Mouse (Mus musculus) olfactory bulb, adult 2 months (tissue): Measurements from ENCODE around the gene Znfx1.

ENCODE experiments used
- CTCF ChIP-seq: fragments of 200-500 bp; IDR thresholded peaks from 2 replicates; pipeline ENCODE4 v1.5.1; 2012; ENCODE audit warnings: low read depth, mild to moderate bottlenecking, low read length, moderate library complexity; ENCODE audit not compliant: insufficient read depth
- POLR2A ChIP-seq: fragments of 200-500 bp; IDR thresholded peaks from 2 replicates; pipeline ENCODE4 v1.6.1; 2012; ENCODE audit warnings: mild to moderate bottlenecking, low read depth, low read length, moderate library complexity; ENCODE audit not compliant: insufficient read depth

DNA sequence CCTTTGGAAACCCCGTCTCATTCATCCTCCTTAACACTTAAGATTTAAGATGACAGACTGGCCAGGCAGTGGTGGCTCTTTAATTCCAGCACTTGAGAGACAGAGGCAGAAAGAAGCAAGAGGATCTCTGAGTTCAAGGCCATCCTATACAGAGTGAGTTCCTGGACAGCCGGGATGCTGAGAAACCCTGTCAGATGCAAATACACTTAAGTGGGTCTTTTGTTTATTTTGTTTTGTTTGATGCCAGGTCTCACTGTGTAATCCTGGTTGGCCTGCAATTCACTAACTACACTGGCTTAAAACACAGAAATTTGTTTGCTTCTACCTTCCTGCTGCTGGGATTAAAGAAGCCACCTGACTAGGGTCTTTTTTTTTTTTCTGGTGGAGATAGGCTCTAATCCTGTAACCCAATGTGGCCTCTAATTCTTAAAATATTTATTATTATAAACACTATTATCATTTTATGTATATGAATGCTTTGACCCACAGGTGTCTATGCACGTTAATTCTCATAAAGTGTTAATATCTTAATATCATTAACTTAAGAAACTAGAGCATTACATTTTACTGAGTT lies 3.9 kb downstream of the Znfx1 start:
- TF ChIP-seq POLR2A (no peak), CTCF (no peak)
